Mouse (Mus musculus): ENCODE measurements at regions not wholly inside any gene's neighbourhood (a gene's known extent, or its start where the extent isn't known, plus 50 kb on each side); places are given as distances from the start of the nearest gene placed in this dataset.
"Not testable (repeated sequence)": the region's sequence is repeated elsewhere in the genome, so short reads cannot be mapped to it uniquely, and the experiment has no call there.

- no peak for DNase-seq
These were observed 180.8 kb downstream of the Cdh9 start for GRCm38 (mm10) chr15:16909396-16909795.

GRCm38 (mm10) chr15:16909941-16910340 lies 181.4 kb downstream of the Cdh9 start:
- not testable (repeated sequence) for DNase-seq

GRCm38 (mm10) chr15:16914966-16915569 lies 186.5 kb downstream of the Cdh9 start:
- no peak for DNase-seq

- no peak for DNase-seq
These were observed 194.7 kb downstream of the Cdh9 start for GRCm38 (mm10) chr15:16923246-16923645.

GRCm38 (mm10) chr15:16933137-16933677 lies 204.7 kb downstream of the Cdh9 start:
- no peak for DNase-seq

GRCm38 (mm10) chr15:16934438-16934837 lies 205.9 kb downstream of the Cdh9 start:
- no peak for DNase-seq

GRCm38 (mm10) chr15:16975821-16976220 lies 247.3 kb downstream of the Cdh9 start:
- not testable (repeated sequence) for DNase-seq

- DNase-seq, result no peak
These were observed 262.3 kb downstream of the Cdh9 start for GRCm38 (mm10) chr15:16990848-16991247.

- DNase-seq, result no peak
These were observed 267.1 kb downstream of the Cdh9 start for GRCm38 (mm10) chr15:16995667-16996066.

GRCm38 (mm10) chr15:17006139-17006538 lies 277.6 kb downstream of the Cdh9 start:
- no peak for DNase-seq

GRCm38 (mm10) chr15:17007811-17008210 lies 279.3 kb downstream of the Cdh9 start:
- DNase-seq, result no peak

GRCm38 (mm10) chr15:17048867-17049628 lies 320.5 kb downstream of the Cdh9 start:
- DNase-seq, result no peak

GRCm38 (mm10) chr15:17069772-17070171 lies 341.2 kb downstream of the Cdh9 start:
- no peak for DNase-seq

- no peak for DNase-seq
These were observed 355.5 kb downstream of the Cdh9 start for GRCm38 (mm10) chr15:17084030-17084429.

GRCm38 (mm10) chr15:17088644-17089228 lies 360.2 kb downstream of the Cdh9 start:
- no peak for DNase-seq

GRCm38 (mm10) chr15:17098927-17099326 lies 370.4 kb downstream of the Cdh9 start:
- DNase-seq, result peak; percentile 33

GRCm38 (mm10) chr15:17101182-17101581 lies 372.6 kb downstream of the Cdh9 start:
- DNase-seq, result no peak

GRCm38 (mm10) chr15:17135721-17136120 lies 407.2 kb downstream of the Cdh9 start:
- peak; percentile 2 for DNase-seq

- DNase-seq, result no peak
These were observed 451.6 kb downstream of the Cdh9 start for GRCm38 (mm10) chr15:17180164-17180563.

GRCm38 (mm10) chr15:17181358-17182022 lies 452.9 kb downstream of the Cdh9 start:
- DNase-seq, result no peak

GRCm38 (mm10) chr15:17195439-17195838 lies 466.9 kb downstream of the Cdh9 start:
- DNase-seq, result peak; percentile 2

GRCm38 (mm10) chr15:17204739-17205138 lies 476.2 kb downstream of the Cdh9 start:
- no peak for DNase-seq

GRCm38 (mm10) chr15:17245096-17245495 lies 516.5 kb downstream of the Cdh9 start:
- DNase-seq, result peak; percentile 7

Data from kidney, postnatal 14 days (tissue).